Mouse (Mus musculus) midbrain, embryonic 16.5 days (tissue): ENCODE data around the gene Tbc1d8b. TPM values are rescaled to one million over a fixed set of nuclear protein-coding genes. Genes with fewer than 3 reads are reported as not detected.

Experiments
- ATAC-seq: fragments of 200-750 bp; cut with Nextera tagmentation; 2 replicates; pipeline ENCODE4 v1.8.0; 2017; ENCODE audit warnings: moderate TSS enrichment
- H3K27ac ChIP-seq: fragments of 300-500 bp; sonication (generic); 2 replicates; pipeline ENCODE4 v1.5.1; 2014; ENCODE audit warnings: mild to moderate bottlenecking, low read length, mixed read lengths
- H3K27me3 ChIP-seq: fragments of 300-500 bp; sonication (generic); 2 replicates; pipeline ENCODE4 v1.6.1; 2014; ENCODE audit warnings: low read depth, low read length, mixed read lengths; ENCODE audit not compliant: control insufficient read depth, insufficient read depth
- H3K36me3 ChIP-seq: fragments of 300-500 bp; sonication (generic); 2 replicates; pipeline ENCODE4 v1.6.1; 2014; ENCODE audit warnings: mild to moderate bottlenecking, low read length, moderate library complexity, mixed read lengths; ENCODE audit not compliant: control insufficient read depth, insufficient read depth
- H3K4me1 ChIP-seq: fragments of 300-500 bp; sonication (generic); 2 replicates; pipeline ENCODE4 v1.6.1; 2014; ENCODE audit warnings: mild to moderate bottlenecking, low read length, mixed read lengths; ENCODE audit not compliant: control insufficient read depth, insufficient read depth
- H3K4me2 ChIP-seq: fragments of 300-500 bp; sonication (generic); 2 replicates; pipeline ENCODE4 v1.6.1; 2014; ENCODE audit warnings: mild to moderate bottlenecking, low read length, mixed read lengths
- H3K4me3 ChIP-seq: fragments of 300-500 bp; sonication (generic); 2 replicates; pipeline ENCODE4 v1.5.1; 2014; ENCODE audit warnings: low read depth, mild to moderate bottlenecking, low read length, moderate library complexity, mixed read lengths
- H3K9ac ChIP-seq: fragments of 300-500 bp; sonication (generic); 2 replicates; pipeline ENCODE4 v1.6.1; 2014; ENCODE audit warnings: low read depth, low read length, mixed read lengths
- H3K9me3 ChIP-seq: fragments of 300-500 bp; sonication (generic); replicated peaks from 2 replicates; pipeline ENCODE4 v1.6.1; 2014; ENCODE audit warnings: mild to moderate bottlenecking, low read length, mixed read lengths; ENCODE audit not compliant: control insufficient read depth, poor library complexity, severe bottlenecking
- WGBS: fragments of 180-500 bp; shearing (Covaris S2); extraction: QIAGEN DNeasy Blood & Tissue Kit; methylation state at CpG from one replicate; pipeline ENCODE4 v1.1.7; 2014; 5-methylcytosine and 5-hydroxymethylcytosine counted together
- polyA plus RNA-seq: library from polyadenylated mRNA; unstranded; fragments of >200 nt; fragmentation: Nextera tagmentation; extraction: Ambion mirVana; gene quantifications from 2 replicates; pipeline ENCODE4 v1.2.1, GENCODE M21; 2015

The Tbc1d8b gene
- polyA plus RNA-seq: 0.31 and 0.39 TPM in 2 replicates

- Histone ChIP-seq H3K4me1 (no peaks in the 10 kb centered on the region), H3K27ac (no peak within 1 kb of the TSS), H3K27me3 (no peaks in the 10 kb centered on the region; the same call in 1 of the 2 replicates), H3K9me3 (no peaks in the 10 kb centered on the region), H3K36me3 (no peaks in the 10 kb centered on the region), H3K4me2 (peak within 1 kb of the TSS; percentile 79), H3K9ac (peak within 1 kb of the TSS; percentile 58), H3K4me3 (peak within 1 kb of the TSS; percentile 47)
- WGBS: 17% methylated on average over 43 of the region's 43 CpGs
- ATAC-seq: peak; percentile 100
These were observed at the start of gene Tbc1d8b for GRCm38 (mm10) chrX:139684775-139685695. Gene Tbc1d8b, plus strand, starts transcription at chrX:139684996.

GRCm38 (mm10) chrX:139639744-139640143, 45.1 kb upstream of the Tbc1d8b start:
- Histone ChIP-seq H3K9ac (no peak overlapping the region), H3K9me3 (no peaks in the 10 kb centered on the region), H3K27ac (no peak overlapping the region), H3K4me2 (no peak overlapping the region), H3K4me3 (no peak overlapping the region), H3K27me3 (no peaks in the 10 kb centered on the region), H3K36me3 (no peaks in the 10 kb centered on the region), H3K4me1 (no peaks in the 10 kb centered on the region)
- WGBS: 80% methylated on average over 2 of the region's 2 CpGs
- no peak for ATAC-seq

DNA sequence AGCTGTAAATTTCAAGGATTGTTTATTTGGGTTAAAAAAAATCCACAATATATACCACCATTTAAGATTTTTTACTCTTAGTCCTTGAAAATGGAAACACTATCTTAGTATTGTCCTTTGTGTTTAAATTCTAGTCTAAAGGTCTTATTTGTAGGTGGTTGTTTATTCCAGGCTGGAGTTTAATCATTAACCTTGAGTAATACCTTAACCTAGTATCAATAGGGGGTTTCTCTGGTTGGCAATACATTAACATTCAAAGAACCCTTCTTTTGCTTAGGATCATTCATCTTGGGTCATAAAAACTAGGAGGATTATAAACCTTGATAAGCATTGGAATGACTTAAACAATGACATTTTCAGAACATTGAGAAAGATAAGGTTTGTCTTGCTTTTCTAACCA, 44.4 kb upstream of the Tbc1d8b start:
- no peak for ATAC-seq
- Histone ChIP-seq H3K27ac (no peak overlapping the region), H3K9me3 (no peaks in the 10 kb centered on the region), H3K4me1 (no peaks in the 10 kb centered on the region), H3K36me3 (no peaks in the 10 kb centered on the region), H3K9ac (no peak overlapping the region), H3K27me3 (no peaks in the 10 kb centered on the region), H3K4me3 (no peak overlapping the region), H3K4me2 (no peak overlapping the region)

DNA sequence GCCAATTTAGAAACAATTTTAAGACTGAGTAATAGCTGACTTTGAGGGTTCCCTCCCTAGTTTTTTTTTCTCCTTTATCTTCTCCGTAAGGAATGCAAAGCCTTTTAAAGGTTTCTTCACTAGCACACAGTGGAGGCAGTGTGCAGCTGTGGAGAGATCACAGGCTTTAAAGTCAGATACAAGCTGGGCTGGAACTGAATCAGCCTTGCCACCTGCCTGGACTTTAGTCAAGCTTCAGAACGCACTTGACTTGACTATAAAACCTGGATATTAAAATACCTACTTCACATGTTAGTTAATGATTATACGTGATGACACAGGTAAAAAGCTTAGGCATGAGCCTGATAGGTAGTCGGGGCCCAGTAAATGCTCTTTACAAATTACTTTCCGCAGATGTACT, 32.6 kb upstream of the Tbc1d8b start:
- Histone ChIP-seq H3K4me2 (no peak overlapping the region), H3K4me3 (no peak overlapping the region), H3K4me1 (no peaks in the 10 kb centered on the region), H3K9ac (no peak overlapping the region), H3K27ac (no peak overlapping the region), H3K36me3 (no peaks in the 10 kb centered on the region), H3K9me3 (no peaks in the 10 kb centered on the region), H3K27me3 (no peaks in the 10 kb centered on the region)
- WGBS: 65% methylated on average over 5 of the region's 5 CpGs
- ATAC-seq: no peak

GRCm38 (mm10) chrX:139653292-139653691, 31.5 kb upstream of the Tbc1d8b start:
- Histone ChIP-seq H3K4me1 (no peaks in the 10 kb centered on the region), H3K4me2 (no peak overlapping the region), H3K36me3 (no peaks in the 10 kb centered on the region), H3K9ac (no peak overlapping the region), H3K4me3 (no peak overlapping the region), H3K9me3 (no peaks in the 10 kb centered on the region), H3K27me3 (no peaks in the 10 kb centered on the region), H3K27ac (no peak overlapping the region)
- ATAC-seq: no peak
- 94% methylated on average over 3 of the region's 3 CpGs for WGBS

DNA sequence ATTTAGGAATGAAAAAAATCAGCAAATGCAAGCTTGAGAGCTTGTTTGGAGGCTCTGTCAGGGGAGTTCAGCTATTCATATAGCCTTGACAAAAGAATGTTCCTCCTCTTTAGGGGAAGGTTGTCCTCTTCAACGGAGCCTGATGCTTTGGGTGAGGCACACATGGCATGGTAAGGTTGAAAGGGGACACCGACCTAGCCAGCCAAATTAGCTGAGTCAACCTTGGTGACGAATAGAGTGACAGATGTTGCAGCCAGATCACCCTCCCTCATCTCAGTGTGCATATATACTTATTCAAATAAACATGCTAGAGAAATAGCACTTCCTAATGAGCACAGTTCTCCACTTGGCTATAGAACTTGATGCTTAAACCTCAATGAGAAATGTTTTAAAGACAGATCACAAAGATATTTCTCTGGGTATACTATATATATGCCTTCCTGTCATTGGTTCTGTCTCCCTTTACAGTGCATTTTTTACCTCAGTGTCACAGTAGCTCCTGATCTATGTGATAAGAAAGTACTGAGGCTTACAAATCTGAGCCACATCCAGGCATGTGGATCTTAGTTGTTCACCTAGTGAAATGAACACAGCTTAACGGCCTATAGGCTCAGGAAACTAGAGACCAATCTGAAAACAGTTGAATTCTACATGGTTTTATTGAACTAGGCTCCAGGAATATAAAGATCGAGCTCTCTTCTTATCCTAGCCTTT, 30.3 kb upstream of the Tbc1d8b start:
- H3K4me1 ChIP-seq: no peaks in the 10 kb centered on the region
- no peak overlapping the region for H3K4me2 ChIP-seq
- H3K27me3 ChIP-seq: no peaks in the 10 kb centered on the region
- no peak overlapping the region for H3K27ac ChIP-seq
- WGBS: 77% methylated on average over 5 of the region's 5 CpGs
- H3K4me3 ChIP-seq: no peak overlapping the region
- no peak overlapping the region for H3K9ac ChIP-seq
- ATAC-seq: no peak
- H3K36me3 ChIP-seq: no peaks in the 10 kb centered on the region
- H3K9me3 ChIP-seq: no peaks in the 10 kb centered on the region

DNA sequence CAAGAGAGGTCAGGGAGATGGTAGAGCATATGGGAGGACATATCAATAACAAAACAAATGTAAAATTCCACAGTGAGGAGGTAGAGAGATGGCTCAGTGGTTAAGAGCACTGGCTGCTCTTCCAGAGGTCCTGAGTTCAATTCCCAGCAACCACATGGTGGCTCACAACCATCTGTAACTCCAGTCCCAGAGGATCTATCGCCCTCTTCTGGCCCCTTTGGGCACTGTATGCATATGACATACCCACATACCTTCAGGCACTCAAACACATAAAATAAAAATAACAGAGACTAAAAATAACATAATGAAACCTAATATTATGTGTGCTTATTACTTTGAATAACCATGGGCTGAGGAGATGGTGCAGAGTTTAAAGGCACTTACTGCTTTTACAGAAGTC, 22.7 kb upstream of the Tbc1d8b start:
- no peak for ATAC-seq
- 81% methylated on average over 1 of the region's 1 CpGs for WGBS
- Histone ChIP-seq H3K36me3 (no peaks in the 10 kb centered on the region), H3K4me3 (no peak overlapping the region), H3K27ac (no peak overlapping the region), H3K9ac (no peak overlapping the region), H3K27me3 (no peaks in the 10 kb centered on the region; the same call in 1 of the 2 replicates), H3K4me2 (no peak overlapping the region), H3K4me1 (no peaks in the 10 kb centered on the region), H3K9me3 (no peaks in the 10 kb centered on the region)

GRCm38 (mm10) chrX:139665829-139666228, 19.0 kb upstream of the Tbc1d8b start:
- H3K27ac ChIP-seq: no peak overlapping the region
- no peaks in the 10 kb centered on the region for H3K36me3 ChIP-seq
- no peak for ATAC-seq
- H3K4me1 ChIP-seq: no peaks in the 10 kb centered on the region
- no peak overlapping the region for H3K4me3 ChIP-seq
- WGBS: 85% methylated on average over 2 of the region's 2 CpGs
- no peaks in the 10 kb centered on the region; the same call in 1 of the 2 replicates for H3K27me3 ChIP-seq
- no peak overlapping the region for H3K4me2 ChIP-seq
- H3K9me3 ChIP-seq: no peaks in the 10 kb centered on the region
- no peak overlapping the region for H3K9ac ChIP-seq

GRCm38 (mm10) chrX:139684410-139684774, 404 bp upstream of the Tbc1d8b start:
- Histone ChIP-seq H3K4me1 (no peaks in the 10 kb centered on the region), H3K4me3 (peak overlapping the region; percentile 47), H3K27ac (no peak overlapping the region), H3K9me3 (no peaks in the 10 kb centered on the region), H3K27me3 (no peaks in the 10 kb centered on the region; the same call in 1 of the 2 replicates), H3K36me3 (no peaks in the 10 kb centered on the region), H3K9ac (no peak overlapping the region), H3K4me2 (peak overlapping the region; percentile 79)
- 19% methylated on average over 8 of the region's 8 CpGs for WGBS
- no peak for ATAC-seq
